ENCODE assay signal across 23 mouse cellular contexts in genomic region chr16:70310691-70311090, GRCm38 (mm10).
"Had no signal": no experiment of that assay in that cellular context is flagged by ENCODE, and none has a peak within 500 bp of the region (broad histone marks: within the 10 kb centered on the region; RNA-seq: fewer than 3 reads in every experiment).

No protein-coding gene starts in this region.

- H3K36me3 ChIP-seq: limb, embryonic 12.5 days; limb, embryonic 15.5 days; midbrain, embryonic 12.5 days; midbrain, embryonic 15.5 days; neural tube, embryonic 13.5 days had no signal

- DNase-seq: kidney, adult 2 months; kidney, postnatal 25 days; layer of hippocampus, adult 9-11 months; layer of hippocampus, postnatal 36 days; left cerebral cortex, postnatal 4 days; liver, postnatal 0 days; lung, embryonic 14.5 days; retina, postnatal 1 day; right cerebral cortex, postnatal 25 days; thymus, adult 18-20 months; thymus, postnatal 36 days had no signal

- H3K9me3 ChIP-seq: limb, embryonic 12.5 days; limb, embryonic 15.5 days; midbrain, embryonic 12.5 days; midbrain, embryonic 15.5 days; neural tube, embryonic 13.5 days had no signal

- H3K27ac ChIP-seq: kidney, postnatal 0 days; layer of hippocampus, adult 2 months; left cerebral cortex, adult 2 months; limb, embryonic 12.5 days; limb, embryonic 15.5 days; liver, embryonic 14.5 days; macrophage; midbrain, embryonic 12.5 days; midbrain, embryonic 15.5 days; neural tube, embryonic 13.5 days had no signal

- H3K27me3 ChIP-seq: limb, embryonic 12.5 days; limb, embryonic 15.5 days; midbrain, embryonic 12.5 days; midbrain, embryonic 15.5 days; neural tube, embryonic 13.5 days had no signal

- H3K4me1 ChIP-seq: limb, embryonic 12.5 days had no signal

- H3K4me3 ChIP-seq: layer of hippocampus, adult 2 months; left cerebral cortex, adult 2 months; limb, embryonic 12.5 days; limb, embryonic 15.5 days; midbrain, embryonic 12.5 days; midbrain, embryonic 15.5 days; myocyte; neural tube, embryonic 13.5 days had no signal

- ATAC-seq: liver, postnatal 0 days; lung, postnatal 0 days; midbrain, embryonic 15.5 days had no signal
